Mouse (Mus musculus) forebrain, embryonic 13.5 days (tissue): ENCODE measurements at regions not wholly inside any gene's neighbourhood (a gene's known extent, or its start where the extent isn't known, plus 50 kb on each side); places are given as distances from the start of the nearest gene placed in this dataset.
A peak's percentile ranks its signal among the peaks of the same experiment; 100 is the strongest.

ENCODE experiments used
- ATAC-seq: fragments of 200-750 bp; cut with Nextera tagmentation; 2 replicates; pipeline ENCODE4 v1.8.0; 2017
- H3K27ac ChIP-seq: fragments of 300-500 bp; sonication (generic); 2 replicates; pipeline ENCODE4 v1.5.1; 2015; ENCODE audit warnings: inconsistent platforms, mild to moderate bottlenecking, moderate library complexity
- H3K27me3 ChIP-seq: fragments of 300-500 bp; sonication (generic); 2 replicates; pipeline ENCODE4 v1.6.1; 2015; ENCODE audit warnings: mild to moderate bottlenecking, inconsistent platforms
- H3K36me3 ChIP-seq: fragments of 300-500 bp; sonication (generic); 2 replicates; pipeline ENCODE4 v1.6.1; 2015; ENCODE audit warnings: mild to moderate bottlenecking, inconsistent platforms; ENCODE audit not compliant: poor library complexity, severe bottlenecking
- H3K4me1 ChIP-seq: fragments of 300-500 bp; sonication (generic); 2 replicates; pipeline ENCODE4 v1.6.1; 2015; ENCODE audit warnings: inconsistent platforms
- H3K4me2 ChIP-seq: fragments of 300-500 bp; sonication (generic); 2 replicates; pipeline ENCODE4 v1.6.1; 2015; ENCODE audit warnings: inconsistent platforms, mild to moderate bottlenecking, moderate library complexity
- H3K4me3 ChIP-seq: fragments of 300-500 bp; sonication (generic); 2 replicates; pipeline ENCODE4 v1.5.1; 2015; ENCODE audit warnings: mild to moderate bottlenecking, inconsistent platforms
- H3K9ac ChIP-seq: fragments of 300-500 bp; sonication (generic); 2 replicates; pipeline ENCODE4 v1.6.1; 2015; ENCODE audit warnings: mild to moderate bottlenecking, inconsistent platforms
- H3K9me3 ChIP-seq: fragments of 300-500 bp; sonication (generic); replicated peaks from 2 replicates; pipeline ENCODE4 v1.6.1; 2016; ENCODE audit warnings: inconsistent platforms
- WGBS: fragments of 180-500 bp; shearing (Covaris S2); methylation state at CpG from one replicate; pipeline ENCODE4 v1.1.7; 2015; 5-methylcytosine and 5-hydroxymethylcytosine counted together

DNA sequence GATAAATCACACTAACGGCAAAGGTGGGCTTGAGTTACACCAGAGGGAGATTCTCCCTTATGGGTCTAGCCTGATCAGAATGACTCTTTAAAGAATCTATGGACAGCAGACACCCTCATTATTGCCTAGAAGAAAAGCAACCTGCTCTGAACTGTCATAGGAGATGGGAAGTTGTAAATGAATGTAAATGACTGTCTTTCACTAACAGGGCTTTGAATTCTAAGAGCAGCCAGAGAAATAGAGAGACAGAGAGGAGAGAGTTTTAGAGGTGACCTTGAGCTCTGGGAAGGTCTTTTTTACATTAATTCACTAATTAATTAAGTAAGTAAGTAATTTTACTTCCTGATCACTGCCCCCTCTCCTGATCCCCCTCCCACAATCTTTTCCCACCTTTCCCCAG lies 2686.4 kb downstream of the Gm37988 start:
- Histone ChIP-seq H3K4me3 (no peak overlapping the region), H3K4me2 (no peak overlapping the region), H3K36me3 (no peaks in the 10 kb centered on the region), H3K9ac (no peak overlapping the region), H3K27me3 (no peaks in the 10 kb centered on the region), H3K4me1 (no peaks in the 10 kb centered on the region), H3K27ac (no peak overlapping the region), H3K9me3 (no peaks in the 10 kb centered on the region)
- ATAC-seq = no peak
- 86% methylated on average over 1 of the region's 1 CpGs for WGBS

DNA sequence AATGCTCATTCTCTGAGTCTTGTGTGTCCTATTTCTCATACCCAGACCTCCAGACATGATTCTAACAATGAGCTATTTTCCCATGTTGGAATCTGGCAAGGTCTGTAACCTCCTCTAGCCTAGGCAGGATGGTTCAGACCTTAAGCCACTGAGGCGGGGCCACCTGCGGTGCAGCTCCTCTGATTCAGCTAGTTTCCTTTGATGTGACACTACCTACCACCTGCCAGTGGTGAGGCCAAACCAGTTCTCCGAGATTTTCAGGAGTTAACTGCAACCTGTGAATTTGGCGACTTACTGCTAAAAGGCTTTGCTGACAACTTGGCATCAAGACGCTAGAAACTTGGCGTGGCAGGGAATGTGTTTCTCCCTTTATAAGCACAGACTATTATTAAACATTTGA lies 2691.3 kb downstream of the Gm37988 start:
- no peak overlapping the region for H3K4me3 ChIP-seq
- no peaks in the 10 kb centered on the region for H3K36me3 ChIP-seq
- no peak for ATAC-seq
- H3K9me3 ChIP-seq = no peaks in the 10 kb centered on the region
- no peaks in the 10 kb centered on the region for H3K27me3 ChIP-seq
- H3K27ac ChIP-seq = no peak overlapping the region
- WGBS = 74% methylated on average over 6 of the region's 6 CpGs
- H3K4me1 ChIP-seq = no peaks in the 10 kb centered on the region
- no peak overlapping the region for H3K9ac ChIP-seq
- H3K4me2 ChIP-seq = no peak overlapping the region

DNA sequence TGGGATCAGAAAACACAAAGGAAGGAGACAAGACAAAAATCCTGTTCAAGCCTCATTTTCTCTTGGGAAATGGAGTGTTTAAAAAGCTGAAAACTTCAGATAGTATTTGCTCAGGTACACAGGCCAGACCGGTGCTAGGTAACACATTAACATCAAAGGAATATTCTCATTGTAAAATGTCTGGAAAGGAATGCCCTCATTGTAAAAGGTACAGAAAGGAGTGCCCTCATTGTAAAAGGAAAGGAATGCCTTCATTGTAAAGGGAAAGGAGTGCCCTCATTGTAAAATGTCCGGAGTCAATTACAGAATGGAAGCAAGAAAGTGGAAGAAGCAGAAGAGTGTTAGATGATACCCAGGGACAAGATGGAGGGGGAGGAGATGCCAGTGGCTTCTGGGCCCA lies 2694.7 kb downstream of the Gm37988 start:
- no peaks in the 10 kb centered on the region for H3K9me3 ChIP-seq
- no peak overlapping the region for H3K4me2 ChIP-seq
- no peaks in the 10 kb centered on the region for H3K27me3 ChIP-seq
- H3K36me3 ChIP-seq = no peaks in the 10 kb centered on the region
- no peak overlapping the region for H3K4me3 ChIP-seq
- no peaks in the 10 kb centered on the region for H3K4me1 ChIP-seq
- no peak overlapping the region for H3K27ac ChIP-seq
- no peak for ATAC-seq
- WGBS = 86% methylated on average over 2 of the region's 2 CpGs
- no peak overlapping the region for H3K9ac ChIP-seq

DNA sequence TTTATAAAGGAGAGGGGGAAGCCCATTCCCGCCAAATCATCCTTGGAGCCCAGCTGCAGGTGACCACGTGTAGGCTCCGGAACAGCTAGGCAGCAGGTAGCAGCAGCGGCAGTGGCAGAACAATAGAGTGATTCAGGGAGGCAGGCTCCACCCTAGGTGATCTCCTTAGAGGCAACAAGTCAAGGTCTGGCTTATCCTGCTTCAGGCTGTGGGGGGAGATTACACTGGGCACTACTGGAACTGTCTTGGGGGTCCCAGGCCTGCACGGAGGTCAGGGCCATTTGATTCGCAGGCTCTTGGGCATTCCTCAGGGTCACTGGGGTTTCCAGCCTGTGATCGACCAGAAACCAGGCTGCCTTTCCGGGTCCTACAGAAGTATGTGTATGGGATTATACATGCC lies 2711.1 kb downstream of the Gm37988 start:
- no peaks in the 10 kb centered on the region for H3K36me3 ChIP-seq
- WGBS = 68% methylated on average over 8 of the region's 8 CpGs
- no peaks in the 10 kb centered on the region for H3K9me3 ChIP-seq
- H3K4me2 ChIP-seq = no peak overlapping the region
- no peak for ATAC-seq
- H3K27me3 ChIP-seq = no peaks in the 10 kb centered on the region
- no peaks in the 10 kb centered on the region for H3K4me1 ChIP-seq
- H3K27ac ChIP-seq = no peak overlapping the region
- H3K4me3 ChIP-seq = no peak overlapping the region
- no peak overlapping the region for H3K9ac ChIP-seq

DNA sequence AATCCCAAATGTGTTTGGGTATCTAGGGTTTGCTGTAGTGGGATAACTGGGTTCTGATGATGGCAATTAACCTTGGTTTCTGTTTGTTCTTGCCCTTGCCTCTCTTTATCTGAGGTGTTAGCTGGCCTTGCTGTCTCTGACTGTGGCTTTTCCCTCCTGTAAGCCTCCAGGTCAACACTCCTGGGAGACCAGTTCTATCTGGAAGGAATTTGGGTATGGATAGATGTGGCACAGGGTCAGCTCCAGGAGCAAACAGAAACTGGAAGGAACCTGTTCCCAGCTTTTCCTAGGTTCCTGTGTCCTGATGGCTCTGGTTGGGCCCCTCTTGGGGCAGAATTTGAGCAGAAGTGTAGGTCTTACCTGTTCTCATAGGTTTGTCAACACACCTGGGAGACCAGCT lies 2725.8 kb downstream of the Gm37988 start:
- Histone ChIP-seq H3K9me3 (no peaks in the 10 kb centered on the region), H3K4me3 (no peak overlapping the region), H3K4me2 (no peak overlapping the region), H3K27me3 (no peaks in the 10 kb centered on the region), H3K9ac (no peak overlapping the region), H3K27ac (no peak overlapping the region), H3K36me3 (no peaks in the 10 kb centered on the region), H3K4me1 (no peaks in the 10 kb centered on the region)
- ATAC-seq = no peak

DNA sequence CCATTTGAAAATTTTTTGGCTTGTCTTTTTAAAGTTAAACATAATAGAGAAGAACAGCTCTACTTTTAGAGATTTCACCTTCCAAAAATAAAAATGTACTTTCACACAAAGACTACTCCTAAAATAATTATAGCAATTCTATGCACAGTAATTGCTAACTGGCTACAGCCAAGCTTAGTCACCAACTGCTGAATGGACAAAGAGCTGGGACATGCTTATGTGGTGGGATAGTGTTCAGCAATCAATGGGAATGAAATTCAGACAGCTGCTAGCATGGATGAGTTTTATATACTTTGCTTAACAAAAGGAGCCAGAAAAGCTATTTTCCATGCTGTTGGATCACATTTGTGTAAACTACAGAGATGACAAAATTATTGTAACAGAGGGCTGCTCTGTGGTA lies 2727.5 kb downstream of the Gm37988 start:
- no peak overlapping the region for H3K27ac ChIP-seq
- no peaks in the 10 kb centered on the region for H3K4me1 ChIP-seq
- H3K4me2 ChIP-seq = no peak overlapping the region
- H3K4me3 ChIP-seq = no peak overlapping the region
- H3K9ac ChIP-seq = no peak overlapping the region
- no peak for ATAC-seq
- no peaks in the 10 kb centered on the region for H3K27me3 ChIP-seq
- H3K36me3 ChIP-seq = no peaks in the 10 kb centered on the region
- no peaks in the 10 kb centered on the region for H3K9me3 ChIP-seq

DNA sequence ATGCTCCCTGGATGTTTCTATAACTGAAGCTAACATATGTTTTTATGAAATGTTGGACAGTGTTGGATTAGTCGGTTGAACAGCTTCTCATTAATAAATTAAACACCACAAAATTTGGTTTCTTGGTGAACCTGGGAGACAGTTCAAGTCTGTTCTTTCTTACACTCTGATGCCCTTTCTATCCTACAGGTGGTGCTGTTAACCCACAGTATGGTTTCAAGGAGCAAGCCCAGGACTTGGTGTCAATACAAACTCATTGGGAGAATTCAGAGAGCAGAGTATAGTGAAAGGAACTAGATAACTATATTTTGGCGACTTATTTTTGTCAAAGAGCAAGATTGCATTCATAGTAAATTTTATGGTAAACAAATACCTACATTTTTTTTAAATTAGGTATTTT lies 2735.8 kb downstream of the Gm37988 start:
- H3K4me1 ChIP-seq = no peaks in the 10 kb centered on the region
- no peaks in the 10 kb centered on the region for H3K36me3 ChIP-seq
- no peaks in the 10 kb centered on the region for H3K27me3 ChIP-seq
- H3K27ac ChIP-seq = no peak overlapping the region
- H3K9ac ChIP-seq = no peak overlapping the region
- no peak overlapping the region for H3K4me2 ChIP-seq
- H3K9me3 ChIP-seq = no peaks in the 10 kb centered on the region
- ATAC-seq = peak; percentile 81; the same call in 1 of the 2 replicates
- no peak overlapping the region for H3K4me3 ChIP-seq
- WGBS = 24% methylated on average over 2 of the region's 2 CpGs

DNA sequence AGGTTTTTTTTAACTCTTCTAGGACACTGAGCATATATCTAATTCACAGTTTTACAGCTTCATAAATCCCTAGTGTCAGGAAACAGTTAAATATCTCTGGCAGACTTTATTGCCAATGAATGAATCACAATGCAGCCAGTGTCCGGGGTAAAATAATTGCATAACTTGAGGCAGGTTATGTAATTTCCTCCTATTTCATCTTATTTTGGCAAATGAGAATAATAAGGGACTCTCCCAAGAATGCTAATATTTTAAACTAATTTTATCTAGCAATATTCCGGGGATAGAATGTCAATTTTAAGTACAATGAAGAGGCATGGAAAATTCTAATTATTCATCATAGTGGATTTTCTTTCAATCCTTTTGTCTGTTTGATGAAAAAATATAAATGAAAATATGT lies 2740.6 kb downstream of the Gm37988 start:
- Histone ChIP-seq H3K27me3 (no peaks in the 10 kb centered on the region), H3K9ac (no peak overlapping the region), H3K4me1 (no peaks in the 10 kb centered on the region), H3K36me3 (no peaks in the 10 kb centered on the region), H3K4me3 (no peak overlapping the region), H3K27ac (no peak overlapping the region), H3K9me3 (no peaks in the 10 kb centered on the region), H3K4me2 (no peak overlapping the region)
- no peak for ATAC-seq
- 73% methylated on average over 2 of the region's 2 CpGs for WGBS

DNA sequence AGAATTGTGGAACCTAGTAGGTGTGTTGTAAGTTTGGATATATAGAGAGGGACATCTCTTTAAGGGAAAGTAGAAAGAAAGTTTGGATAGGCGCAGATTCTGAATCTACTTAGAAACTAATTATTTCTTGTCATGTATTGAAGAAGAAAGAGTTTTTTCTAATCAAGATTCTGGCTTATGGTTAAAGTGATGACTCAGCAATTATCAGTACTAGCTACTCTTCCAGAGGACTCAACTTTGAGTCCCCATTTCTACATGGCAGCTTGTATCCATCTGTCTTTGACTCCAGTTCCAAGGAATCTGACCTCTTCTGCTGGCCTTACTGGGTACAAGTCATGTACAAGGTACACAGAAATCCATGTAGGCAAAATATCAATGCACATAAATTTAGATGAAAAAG lies 2767.1 kb downstream of the Gm37988 start:
- WGBS = 97% methylated on average over 1 of the region's 1 CpGs
- Histone ChIP-seq H3K27me3 (no peaks in the 10 kb centered on the region), H3K9ac (no peak overlapping the region), H3K27ac (no peak overlapping the region), H3K9me3 (no peaks in the 10 kb centered on the region), H3K4me1 (no peaks in the 10 kb centered on the region), H3K4me2 (no peak overlapping the region), H3K36me3 (no peaks in the 10 kb centered on the region), H3K4me3 (no peak overlapping the region)
- no peak for ATAC-seq

DNA sequence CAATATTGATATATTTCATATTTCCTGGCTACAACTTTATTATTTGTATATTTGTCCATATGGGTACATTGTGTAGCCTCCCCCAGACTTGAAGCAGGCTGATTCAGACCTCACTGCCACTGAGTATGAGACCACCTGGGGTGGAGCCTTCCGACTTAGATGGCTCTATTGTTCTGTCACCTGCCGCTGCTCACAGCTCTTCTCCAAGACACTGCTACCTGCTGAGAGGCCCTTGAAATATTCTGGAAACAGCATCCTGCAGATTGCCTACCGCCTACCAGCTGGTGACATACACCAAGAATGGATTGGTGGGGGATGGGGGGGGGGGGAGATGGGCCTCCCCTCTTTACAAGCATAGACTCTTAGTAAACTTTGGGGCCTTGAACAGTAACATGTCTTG lies 2778.7 kb downstream of the Gm37988 start:
- no peak overlapping the region for H3K9ac ChIP-seq
- no peak overlapping the region for H3K4me2 ChIP-seq
- 35% methylated on average over 3 of the region's 3 CpGs for WGBS
- no peak overlapping the region for H3K4me3 ChIP-seq
- H3K9me3 ChIP-seq = no peaks in the 10 kb centered on the region
- H3K36me3 ChIP-seq = no peaks in the 10 kb centered on the region
- no peak overlapping the region for H3K27ac ChIP-seq
- ATAC-seq = no peak
- H3K4me1 ChIP-seq = no peaks in the 10 kb centered on the region
- no peaks in the 10 kb centered on the region for H3K27me3 ChIP-seq

DNA sequence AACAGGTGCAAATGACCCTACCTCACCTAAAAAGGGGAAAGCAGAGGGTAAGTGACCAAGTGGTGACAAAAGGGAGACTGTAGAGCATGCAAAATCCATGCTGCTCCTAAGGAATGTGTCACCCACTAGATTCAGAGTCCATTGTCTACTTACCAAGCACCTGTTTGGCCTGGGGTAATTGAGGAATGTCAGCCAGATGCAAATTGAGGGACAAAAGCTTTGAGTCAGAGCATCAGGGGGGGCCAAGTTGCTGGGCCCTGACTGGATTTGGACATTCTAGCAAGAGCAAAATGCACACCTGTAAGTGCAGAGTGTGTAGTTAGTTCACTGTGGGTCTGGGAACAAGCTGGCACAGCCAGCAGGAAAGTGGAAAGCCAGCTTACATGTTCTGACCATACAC lies 2783.6 kb downstream of the Gm37988 start:
- Histone ChIP-seq H3K9ac (no peak overlapping the region), H3K4me1 (no peaks in the 10 kb centered on the region), H3K27ac (no peak overlapping the region), H3K27me3 (no peaks in the 10 kb centered on the region), H3K9me3 (no peaks in the 10 kb centered on the region), H3K4me3 (no peak overlapping the region), H3K36me3 (no peaks in the 10 kb centered on the region), H3K4me2 (no peak overlapping the region)
- no peak for ATAC-seq
